Mouse (Mus musculus) splenic B cell, adult 2 months (primary cell): ENCODE measurements around the gene Tspan3.

Experiments used
- DNase-seq: peaks from one replicate; pipeline ENCODE4 v3.0.0-alpha.2; 2011; ENCODE audit warnings: low read depth, low spot score
- H3K27me3 ChIP-seq: 2 replicates; pipeline ENCODE4 v1.6.1; 2012; ENCODE audit warnings: mild to moderate bottlenecking, low read length, moderate library complexity, mixed read lengths; ENCODE audit not compliant: control insufficient read depth, poor library complexity, insufficient read depth, severe bottlenecking
- H3K36me3 ChIP-seq: 2 replicates; pipeline ENCODE4 v1.6.1; 2012; ENCODE audit warnings: mild to moderate bottlenecking, low read length, moderate library complexity, mixed read lengths; ENCODE audit not compliant: control insufficient read depth, poor library complexity, insufficient read depth, severe bottlenecking

Tspan3 gene

GRCm38 (mm10) chr9:56108174-56108573, 57.1 kb downstream of the Tspan3 start:
- no peak for DNase-seq
- H3K36me3 ChIP-seq, result no peaks in the 10 kb centered on the region; the same call in 1 of the 2 replicates
- no peaks in the 10 kb centered on the region for H3K27me3 ChIP-seq

GRCm38 (mm10) chr9:56107527-56107926, 57.8 kb downstream of the Tspan3 start:
- no peaks in the 10 kb centered on the region; the same call in 1 of the 2 replicates for H3K36me3 ChIP-seq
- no peak for DNase-seq
- no peaks in the 10 kb centered on the region for H3K27me3 ChIP-seq

DNA sequence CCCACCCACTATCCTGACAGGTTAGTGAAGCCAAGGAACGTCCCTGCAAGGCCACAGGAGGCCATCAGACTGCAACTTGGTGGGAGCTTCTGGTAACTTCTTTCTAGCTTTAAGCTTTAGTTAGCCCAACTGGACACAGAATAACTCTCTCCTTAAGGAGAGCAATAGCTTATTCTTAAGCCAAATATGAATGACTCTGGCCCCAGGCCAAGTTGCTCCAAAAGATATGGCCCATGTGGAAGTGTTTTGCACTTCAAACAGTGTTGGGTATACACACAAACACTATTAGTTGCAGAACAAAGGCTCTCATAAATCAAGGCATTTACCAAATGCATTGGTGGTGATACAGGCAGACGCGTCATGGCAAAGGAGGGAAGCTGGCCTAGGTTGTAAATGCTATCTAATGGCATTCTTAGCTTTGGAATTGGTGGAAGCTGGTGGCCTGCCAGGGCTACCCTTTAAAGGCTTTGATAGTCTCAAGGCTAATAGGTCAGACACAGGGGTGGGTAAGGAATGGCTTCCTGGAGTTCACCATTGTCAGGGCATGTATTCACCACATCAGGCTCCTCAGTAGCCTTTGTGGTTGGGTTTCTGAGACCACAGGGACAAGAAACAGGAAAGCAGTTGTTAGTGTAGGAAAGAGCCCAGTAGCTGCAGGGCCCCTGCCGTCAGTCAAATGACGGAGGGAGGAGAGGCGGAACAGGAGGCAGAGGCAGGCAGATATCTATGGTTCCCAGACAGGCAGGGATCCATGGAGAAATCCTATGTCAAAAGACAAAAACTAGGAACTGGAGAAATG, 58.8 kb downstream of the Tspan3 start:
- no peaks in the 10 kb centered on the region; the same call in 1 of the 2 replicates for H3K36me3 ChIP-seq
- no peaks in the 10 kb centered on the region for H3K27me3 ChIP-seq
- no peak for DNase-seq

- no peak for DNase-seq
- Histone ChIP-seq H3K27me3 (no peaks in the 10 kb centered on the region), H3K36me3 (no peaks in the 10 kb centered on the region; the same call in 1 of the 2 replicates)
Observed at GRCm38 (mm10) chr9:56104921-56105320, 60.4 kb downstream of the Tspan3 start.

DNA sequence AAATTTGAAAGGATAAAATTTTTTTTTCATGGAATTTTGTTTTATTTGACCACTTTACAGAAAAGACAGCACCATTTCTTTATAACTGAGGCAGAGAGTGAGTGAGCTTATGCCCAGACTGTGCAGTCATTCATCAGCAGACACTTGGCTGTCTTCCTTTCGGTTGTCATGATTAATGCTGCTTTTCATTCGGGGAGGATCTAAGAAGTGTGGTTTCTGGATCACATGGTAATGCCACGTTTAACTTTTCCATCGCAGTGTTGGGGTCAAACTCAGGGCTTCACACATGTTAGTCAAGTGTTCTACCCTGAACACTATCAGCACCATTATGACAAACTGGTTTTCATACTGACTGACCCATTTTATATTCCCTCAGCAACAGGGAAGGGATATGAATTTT, 64.3 kb downstream of the Tspan3 start:
- no peaks in the 10 kb centered on the region for H3K36me3 ChIP-seq
- DNase-seq, result peak; percentile 48
- H3K27me3 ChIP-seq, result no peaks in the 10 kb centered on the region

GRCm38 (mm10) chr9:56100041-56100522, 65.2 kb downstream of the Tspan3 start:
- DNase-seq, result peak; percentile 81
- Histone ChIP-seq H3K27me3 (no peaks in the 10 kb centered on the region), H3K36me3 (no peaks in the 10 kb centered on the region)

DNA sequence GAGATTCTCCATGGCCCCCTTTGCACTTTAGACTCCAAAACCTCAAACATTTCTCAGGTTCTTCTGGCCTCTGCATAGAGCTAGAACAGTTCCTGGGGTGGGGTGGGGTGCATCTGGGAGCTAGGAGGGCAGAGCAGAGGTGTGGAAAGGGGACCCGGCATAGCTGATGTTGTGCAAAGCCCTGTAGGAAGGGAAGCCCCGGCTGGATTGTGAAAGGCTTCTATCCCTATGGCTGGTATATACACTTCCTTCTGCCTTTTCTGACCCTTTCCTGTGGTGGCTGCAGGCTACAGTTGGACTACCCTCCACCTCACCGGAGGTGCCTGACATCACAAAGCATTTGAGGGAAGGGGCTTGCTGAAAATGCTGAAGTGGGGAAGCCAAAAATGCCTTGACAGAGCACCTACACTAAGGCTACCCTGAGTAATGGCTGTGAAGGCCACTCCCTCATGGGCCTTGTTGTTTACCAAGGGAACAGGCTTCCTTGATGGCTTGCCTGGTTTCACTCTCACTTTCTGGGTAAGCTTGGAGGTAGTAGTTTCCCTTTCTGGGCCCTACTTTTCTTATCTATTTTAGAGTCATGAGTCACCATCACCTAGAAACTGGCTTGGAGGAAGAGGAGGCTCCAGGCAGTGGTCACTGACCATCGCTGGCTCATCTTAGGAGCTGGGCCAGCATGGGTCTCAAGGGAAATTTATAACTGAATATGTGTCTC, 67.5 kb downstream of the Tspan3 start:
- Histone ChIP-seq H3K27me3 (no peaks in the 10 kb centered on the region), H3K36me3 (no peaks in the 10 kb centered on the region)
- peak; percentile 54 for DNase-seq

- Histone ChIP-seq H3K36me3 (no peaks in the 10 kb centered on the region), H3K27me3 (no peaks in the 10 kb centered on the region)
- peak; percentile 53 for DNase-seq
Observed at GRCm38 (mm10) chr9:56092102-56092501, 73.2 kb downstream of the Tspan3 start.

DNA sequence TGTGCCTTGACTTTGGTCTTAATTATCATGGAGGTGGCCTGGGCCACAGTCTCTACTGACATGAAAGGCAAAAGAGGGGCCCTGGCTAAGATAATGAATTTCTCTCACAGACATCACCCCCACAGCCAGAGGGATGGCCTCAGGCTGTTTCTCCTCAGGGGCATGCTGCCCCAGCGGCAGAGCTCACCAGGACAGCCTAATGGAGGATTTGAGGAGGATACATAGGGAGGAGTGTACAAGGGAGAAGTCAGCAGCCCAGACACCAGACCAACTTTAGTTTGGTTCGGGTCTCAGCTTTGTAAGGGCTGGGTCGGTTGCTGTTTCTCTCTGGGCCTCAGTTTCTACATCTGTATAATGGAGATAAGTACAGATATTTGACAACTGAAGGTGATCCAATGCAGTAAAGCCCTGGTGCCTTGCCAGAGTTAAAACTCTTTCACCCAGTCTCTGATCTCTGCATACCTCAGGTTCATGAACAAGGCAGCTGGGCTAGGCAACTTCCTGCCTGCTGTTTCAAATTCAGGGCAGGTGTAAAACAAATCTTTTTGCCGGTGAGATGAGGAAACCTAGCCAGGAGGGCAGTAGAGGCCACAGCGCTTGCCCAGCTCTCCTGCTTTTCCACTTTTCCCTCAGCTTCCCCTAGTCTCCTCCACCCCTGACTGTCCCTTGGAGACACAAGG, 74.6 kb downstream of the Tspan3 start:
- DNase-seq, result no peak
- H3K36me3 ChIP-seq, result no peaks in the 10 kb centered on the region
- no peaks in the 10 kb centered on the region for H3K27me3 ChIP-seq

GRCm38 (mm10) chr9:56089778-56090520, 75.3 kb downstream of the Tspan3 start, which contains the start of gene Pstpip1:
Gene Pstpip1 (plus strand): TSS chr9:56089962.
- no peaks in the 10 kb centered on the region for H3K36me3 ChIP-seq
- no peaks in the 10 kb centered on the region for H3K27me3 ChIP-seq
- peak; percentile 63 for DNase-seq

GRCm38 (mm10) chr9:56086524-56086923, 78.8 kb downstream of the Tspan3 start:
- H3K27me3 ChIP-seq, result no peaks in the 10 kb centered on the region
- no peak for DNase-seq
- H3K36me3 ChIP-seq, result no peaks in the 10 kb centered on the region
